Comparison of ENCODE assay signal across 8 mouse cellular contexts in the genomic region with DNA sequence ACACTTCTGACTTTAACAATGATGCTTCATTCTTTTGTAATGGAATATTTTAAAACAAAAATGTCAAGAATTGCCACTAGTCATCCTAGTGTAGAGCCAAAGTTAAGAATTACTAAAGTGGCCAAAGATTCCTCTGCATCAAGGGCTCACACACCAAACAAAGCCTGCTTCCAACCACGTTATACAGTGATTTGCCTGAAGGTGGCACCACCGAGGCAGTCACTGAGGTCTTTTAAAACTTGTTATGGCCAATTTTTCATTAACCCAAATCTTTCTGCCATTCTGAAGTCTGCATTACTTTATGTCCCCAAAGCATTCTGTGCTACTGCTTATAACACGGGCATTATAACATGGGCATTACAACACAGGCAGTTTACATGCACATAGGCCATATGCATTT. TPM values are rescaled to one million over a fixed set of nuclear protein-coding genes. Genes with fewer than 3 reads are reported as not detected.
DNase-seq lines count a peak whose midpoint lies in the region; ATAC-seq lines count a peak whose summit lies in the region.

No protein-coding gene starts in this region.

- H3K9me3 ChIP-seq in limb, embryonic 11.5 days (ENCODE audit: control insufficient read depth, low read length): no peaks in the 10 kb centered on the region
- no peaks in the 10 kb centered on the region for H3K9me3 ChIP-seq in limb, embryonic 10.5 days (replicated peaks)
- H3K9me3 ChIP-seq in liver, embryonic 11.5 days (ENCODE audit: control insufficient read depth, low read length): no peaks in the 10 kb centered on the region

- no peaks in the 10 kb centered on the region for H3K27me3 ChIP-seq in limb, embryonic 11.5 days (ENCODE audit: control insufficient read depth, insufficient read depth, low read length)
- peaks cover 3% of the 10 kb centered on the region; the same call in 1 of the 2 replicates for H3K27me3 ChIP-seq in limb, embryonic 10.5 days (ENCODE audit: low read depth, poor library complexity, severe bottlenecking)
- no peaks in the 10 kb centered on the region for H3K27me3 ChIP-seq in liver, embryonic 11.5 days (replicated peaks; ENCODE audit: control insufficient read depth, insufficient read depth, low read length)

- H3K4me1 ChIP-seq in limb, embryonic 11.5 days (ENCODE audit: control insufficient read depth, insufficient read depth, low read length): 0 out of 2 replicates have a peak, but pooled peaks cover 3% of the 10 kb centered on the region
- H3K4me1 ChIP-seq in limb, embryonic 10.5 days: 0 out of 2 replicates have a peak, but pooled peaks cover 3% of the 10 kb centered on the region
- no peaks in the 10 kb centered on the region for H3K4me1 ChIP-seq in liver, embryonic 11.5 days (replicated peaks; ENCODE audit: control insufficient read depth, insufficient read depth, low read length)

- no peak overlapping the region for H3K4me3 ChIP-seq in limb, embryonic 11.5 days (ENCODE audit: low read depth, low read length)
- H3K4me3 ChIP-seq in limb, embryonic 10.5 days: no peak overlapping the region
- no peak overlapping the region for H3K4me3 ChIP-seq in liver, embryonic 11.5 days (ENCODE audit: low read depth, low read length)

- 47% methylated on average over 3 of the region's 3 CpGs for WGBS in limb, embryonic 11.5 days
- WGBS in limb, embryonic 10.5 days: 46% methylated on average over 3 of the region's 3 CpGs
- WGBS in liver, embryonic 11.5 days: 38% methylated on average over 3 of the region's 3 CpGs

- no peak overlapping the region for H3K27ac ChIP-seq in limb, embryonic 11.5 days (replicated peaks; ENCODE audit: low read depth, low read length)
- no peak overlapping the region for H3K27ac ChIP-seq in limb, embryonic 10.5 days
- no peak overlapping the region for H3K27ac ChIP-seq in liver, embryonic 11.5 days (ENCODE audit: low read depth, low read length)

- H3K4me2 ChIP-seq in limb, embryonic 11.5 days (ENCODE audit: low read depth, severe bottlenecking): no peak overlapping the region
- no peak overlapping the region for H3K4me2 ChIP-seq in liver, embryonic 11.5 days

- ATAC-seq in limb, embryonic 11.5 days (ENCODE audit: insufficient number of reproducible peaks, low FRiP score, low TSS enrichment, low read depth): no peak
- 0 out of 2 replicates have a peak, but pooled peaks have one; percentile 10 for ATAC-seq in liver, embryonic 11.5 days (replicated peaks; ENCODE audit: low FRiP score)

- intact Hi-C loops in left cerebral cortex, postnatal 25 days (cut with DNase I): no loop called here

- DNase-seq in cerebellum, postnatal 10 days: peak; percentile 56 to 60
- DNase-seq in cerebellum, adult 11 months: no peak
- DNase-seq in limb, embryonic 11.5 days (ENCODE audit: low spot score): peak; percentile 48
- DNase-seq in limb, embryonic 10.5 days (ENCODE audit: low spot score): no peak
- DNase-seq in c-Kit-positive CD71-positive TER-119-negative erythroid progenitor cells, embryonic 14.5 days (ENCODE audit: low read depth): peak; percentile 8
- no peak for DNase-seq in liver, embryonic 11.5 days (ENCODE audit: low spot score)
- peak; percentile 45 for DNase-seq in thymus, postnatal 14 days
- no peak for DNase-seq in left cerebral cortex, postnatal 25 days (ENCODE audit: low spot score in 2 of 2)

- no peak overlapping the region for H3K9ac ChIP-seq in limb, embryonic 11.5 days (ENCODE audit: low read length)
- no peak overlapping the region for H3K9ac ChIP-seq in liver, embryonic 11.5 days (ENCODE audit: low read depth, low read length)

- no peaks in the 10 kb centered on the region for H3K36me3 ChIP-seq in limb, embryonic 11.5 days (ENCODE audit: control insufficient read depth, insufficient read depth, low read length)
- H3K36me3 ChIP-seq in limb, embryonic 10.5 days: no peaks in the 10 kb centered on the region
- no peaks in the 10 kb centered on the region for H3K36me3 ChIP-seq in liver, embryonic 11.5 days (ENCODE audit: control insufficient read depth, insufficient read depth, low read length)

RNA-seq across cellular contexts. Expression of gene Hlf, which starts 27.3 kb away (rescaled TPM):
- polyA plus RNA-seq in limb, embryonic 11.5 days (2014; fragmentation: Nextera tagmentation; extraction: Ambion mirVana): 0.26 and 0.31 TPM in 2 replicates
- 0.21 and 0.29 TPM in 2 replicates for polyA plus RNA-seq in limb, embryonic 10.5 days (2016; fragmentation: Nextera tagmentation; extraction: Ambion mirVana)
- 6.6 and 6.9 TPM in 2 replicates for polyA plus RNA-seq in liver, embryonic 11.5 days (2014; fragmentation: Nextera tagmentation; extraction: Ambion mirVana)
- total RNA-seq in left cerebral cortex, postnatal 25 days (2021): 100 to 1,000 TPM; 112 to 117 TPM

Comparison
In these comparisons a context has a peak if more than half of its experiments do, and no peak if none do; other contexts are left out.
1. DNase-seq: peak in cerebellum, postnatal 10 days (2 of 2), limb, embryonic 11.5 days (single experiment), c-Kit-positive CD71-positive TER-119-negative erythroid progenitor cells, embryonic 14.5 days (single experiment) and thymus, postnatal 14 days (single experiment); none in cerebellum, adult 11 months (single experiment), limb, embryonic 10.5 days (single experiment), liver, embryonic 11.5 days (single experiment) and left cerebral cortex, postnatal 25 days (0 of 2).